Mouse (Mus musculus): ENCODE measurements around the gene Zfp541.

DNA sequence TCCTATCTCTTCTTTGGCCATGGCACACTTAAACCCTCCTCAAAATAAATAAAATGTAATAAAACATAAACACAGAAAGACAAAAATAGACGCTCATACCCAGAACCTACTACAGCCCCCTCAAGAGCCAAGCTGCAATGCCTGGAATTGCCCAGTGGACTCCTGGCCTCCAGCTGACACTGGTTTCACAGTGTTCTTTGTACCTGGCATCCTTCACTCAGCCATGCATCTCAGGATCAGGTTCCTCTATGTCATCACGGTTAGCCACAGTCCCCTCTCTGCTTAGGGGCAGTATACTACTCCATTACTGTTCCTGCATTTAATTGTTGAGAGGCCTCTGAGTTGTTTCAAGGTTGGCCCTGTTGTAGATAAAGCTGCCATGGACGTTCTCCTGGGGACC, 71.3 kb downstream of the Zfp541 start:
- no peak for TF ChIP-seq POLR2A (IDR thresholded peaks at IDR 0.05; ENCODE audit: borderline replicate concordance, control insufficient read depth, low read depth, low read length)
- TF ChIP-seq CTCF (IDR thresholded peaks at IDR 0.05; ENCODE audit: control insufficient read depth, insufficient read depth, low read length) = no peak
